Mouse (Mus musculus): Measurements from ENCODE around the gene Uqcrc1. TPM values are rescaled to one million over a fixed set of nuclear protein-coding genes. Genes with fewer than 3 reads are reported as not detected.

Uqcrc1 gene
- total RNA-seq, 2 experiments from 2014 or later: 346 to 350 TPM

DNA sequence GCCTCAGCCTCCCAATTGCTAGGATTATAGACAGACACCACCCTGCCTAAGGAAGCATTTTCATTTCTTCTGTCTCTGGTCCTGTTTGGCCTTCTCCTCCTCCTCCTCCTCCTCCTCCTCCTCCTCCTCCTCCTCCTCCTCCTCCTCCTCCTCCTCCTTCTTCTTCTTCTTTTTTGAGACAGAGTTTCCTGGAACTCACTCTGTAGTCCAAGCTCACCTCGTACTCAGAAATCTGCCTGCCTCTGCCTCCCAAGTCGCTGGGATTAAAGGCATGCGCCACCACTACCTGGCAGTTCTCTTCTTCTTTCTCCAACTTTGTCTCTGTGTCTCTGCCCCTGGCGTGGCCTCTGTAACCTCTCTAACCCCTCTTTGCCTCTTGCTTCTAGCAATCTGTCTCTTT lies 49.3 kb downstream of the Uqcrc1 start, which contains the start of gene Ucn2:
Gene Ucn2 (plus strand): TSS at position 301 of the 400 bp plus-strand sequence.
- no peak for DNase-seq

DNA sequence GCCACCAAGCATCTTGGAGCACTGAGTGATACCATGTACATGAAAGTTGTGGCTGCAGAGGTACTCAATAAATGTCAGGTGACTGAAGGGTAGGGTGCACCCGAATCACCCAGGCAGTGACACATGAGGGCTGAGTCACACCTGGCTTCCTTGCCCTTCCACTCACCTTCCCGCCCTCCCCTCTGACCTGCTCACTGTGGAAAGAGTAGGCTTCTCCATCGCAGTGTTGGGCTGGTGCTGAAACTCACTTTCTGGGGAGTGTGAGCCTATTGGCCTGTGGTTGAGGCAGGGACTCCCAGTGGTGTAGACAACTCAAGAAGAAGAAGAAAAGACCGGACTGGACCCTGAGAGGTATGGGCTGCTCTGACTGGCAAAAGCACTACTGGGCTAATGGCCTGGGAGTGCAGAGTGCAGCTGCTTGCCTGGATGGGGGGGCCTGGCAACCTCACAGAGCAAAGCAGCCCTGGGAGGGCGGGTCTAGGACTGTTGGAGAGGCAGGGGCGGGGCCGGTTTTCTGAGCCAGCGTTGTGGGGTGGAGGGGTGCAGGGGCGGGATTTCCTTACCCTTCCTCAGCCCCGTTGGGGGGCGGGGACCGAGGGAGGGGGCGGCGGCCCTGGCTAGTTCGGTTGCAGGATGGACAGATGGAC lies 51.4 kb downstream of the Uqcrc1 start:
- no peak for DNase-seq

DNA sequence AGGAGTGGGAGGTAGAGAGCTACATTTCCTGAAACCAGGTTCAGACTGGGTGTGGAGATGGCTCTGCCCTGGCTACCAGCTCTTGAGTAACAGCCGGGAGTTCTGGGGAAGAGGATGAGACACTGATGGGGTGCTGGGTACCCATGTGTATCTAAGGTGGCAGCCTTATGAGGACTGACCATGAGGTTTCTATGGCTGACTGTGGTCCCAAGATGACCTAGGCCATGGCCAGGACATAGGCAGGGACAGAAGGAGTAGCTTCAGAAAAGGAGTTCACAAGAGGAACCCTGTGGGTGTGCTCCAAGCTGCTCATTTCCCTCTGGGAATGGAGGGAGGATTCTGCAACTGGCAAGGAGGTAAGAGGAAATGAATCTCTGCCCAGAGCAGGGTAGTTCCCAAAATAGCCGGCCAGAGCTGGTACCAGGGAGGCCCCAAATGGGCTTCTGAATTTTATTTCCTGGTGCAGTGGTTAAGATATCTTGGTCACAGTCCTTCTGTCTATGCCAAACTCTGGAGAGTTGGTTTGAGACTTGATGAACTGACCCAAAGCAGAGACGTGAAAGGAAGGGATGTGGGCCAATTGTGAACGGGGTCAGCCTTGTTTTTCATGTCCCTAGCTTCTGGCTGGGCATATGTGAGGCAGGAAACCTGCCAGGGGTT lies 53.5 kb downstream of the Uqcrc1 start:
- no peak for DNase-seq

DNA sequence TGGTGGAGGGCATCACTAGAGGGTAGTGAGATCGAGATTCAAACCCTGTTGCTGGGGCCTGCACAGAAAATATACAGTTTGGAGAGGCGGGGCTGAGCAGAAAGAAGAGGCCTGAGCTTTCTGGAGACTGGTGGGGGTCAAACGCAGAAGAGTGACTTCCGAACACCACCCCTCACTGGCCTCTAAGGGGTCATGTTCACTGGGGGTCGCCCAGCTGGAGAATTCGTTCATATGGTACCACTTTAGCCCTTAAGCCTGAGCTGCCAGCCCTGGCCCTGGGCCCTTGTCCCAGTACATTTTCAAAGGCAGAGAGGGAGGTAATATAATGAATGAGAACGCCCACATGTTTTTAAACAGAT lies 54.0 kb downstream of the Uqcrc1 start:
- peak in 1 of 2 experiments; percentile 30 for DNase-seq

DNA sequence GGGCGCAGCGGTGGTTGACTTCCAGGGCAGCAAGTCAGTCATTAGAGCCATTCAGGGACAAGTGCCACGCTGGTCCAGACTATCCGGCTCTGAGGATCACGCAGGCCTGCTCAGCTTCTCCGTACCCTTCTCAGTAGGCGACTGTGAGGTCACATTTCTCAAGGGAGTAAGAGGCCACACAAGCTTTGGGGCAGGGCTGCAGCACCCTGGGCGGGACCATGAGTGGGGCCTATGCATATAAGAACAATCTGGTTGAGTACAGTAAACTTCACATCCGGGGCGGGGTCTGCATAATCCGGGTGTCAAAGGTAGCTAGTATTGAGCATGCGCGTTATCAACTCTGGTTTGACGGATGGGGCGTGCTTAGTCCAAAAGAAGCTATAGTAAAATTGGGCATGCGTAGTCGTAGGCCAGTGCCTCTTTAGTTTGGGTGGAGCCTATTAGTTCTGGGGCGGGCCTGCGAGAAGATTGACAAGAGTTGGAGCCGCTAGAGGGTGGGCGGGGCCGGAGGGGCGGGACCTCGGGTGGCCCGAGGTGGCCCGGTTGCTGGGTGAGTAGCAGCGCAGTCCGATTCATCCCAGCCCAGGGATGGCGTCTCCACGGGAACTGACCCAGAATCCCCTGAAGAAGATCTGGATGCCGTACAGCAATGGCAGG lies 55.1 kb downstream of the Uqcrc1 start, which contains the start of gene Pfkfb4:
Gene Pfkfb4 (plus strand): TSS at position 351 of the 657 bp plus-strand sequence.
- peak; percentile 87 to 89 for DNase-seq

DNA sequence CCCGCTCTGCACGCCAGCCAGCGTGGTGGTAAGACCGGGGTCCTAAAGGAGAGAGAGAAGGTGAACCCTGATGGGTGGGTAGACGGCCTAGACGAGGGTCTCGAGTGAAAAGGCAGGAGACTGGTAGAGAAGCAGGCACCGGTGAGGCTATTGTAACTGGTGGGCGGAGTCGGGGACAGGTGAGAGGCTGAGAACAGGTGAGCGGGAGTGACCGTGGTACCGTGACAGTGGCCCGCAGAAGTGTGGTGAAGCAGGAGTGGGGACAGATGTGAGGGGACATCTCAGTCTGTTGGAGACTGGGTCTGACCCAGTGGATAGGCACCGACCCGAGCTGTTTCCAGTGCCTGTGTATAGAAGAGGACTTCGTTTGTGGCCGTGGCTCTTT lies 55.6 kb downstream of the Uqcrc1 start:
- no peak for DNase-seq

DNA sequence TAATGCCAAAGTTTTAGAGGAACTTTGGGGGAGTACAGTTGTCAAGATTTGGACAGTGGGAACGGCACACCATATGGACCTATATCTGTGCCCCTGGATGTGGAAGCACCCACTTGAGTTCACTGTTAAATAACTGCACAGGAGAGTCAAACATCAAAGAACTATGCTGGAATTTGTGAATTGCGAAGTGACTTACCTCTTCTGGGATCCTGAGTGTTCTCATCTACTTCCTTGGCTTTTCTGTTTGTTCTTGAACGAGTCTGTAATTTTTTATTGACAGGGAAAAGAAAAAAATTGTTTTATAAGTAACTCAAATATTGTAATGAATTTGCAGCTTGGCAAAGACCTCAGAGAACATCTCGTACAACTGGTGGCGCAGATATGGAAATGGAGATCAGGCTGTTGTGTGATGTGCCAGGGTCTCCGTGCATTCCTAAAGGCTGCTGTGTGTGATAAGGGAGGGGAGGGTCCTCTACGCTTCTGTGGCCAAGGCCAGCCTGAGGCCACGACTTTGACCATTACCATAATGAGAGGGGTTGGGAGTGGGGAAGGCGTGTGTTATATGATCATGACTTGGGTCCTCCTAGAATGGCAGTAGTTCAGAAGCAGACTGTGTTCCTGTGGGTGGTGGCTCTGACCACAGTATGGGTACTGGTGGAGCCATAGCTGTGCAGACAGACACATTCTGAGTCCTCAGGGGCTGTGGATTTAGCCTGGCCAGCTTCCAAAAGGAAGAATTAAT lies 56.4 kb downstream of the Uqcrc1 start:
- DNase-seq: no peak

DNA sequence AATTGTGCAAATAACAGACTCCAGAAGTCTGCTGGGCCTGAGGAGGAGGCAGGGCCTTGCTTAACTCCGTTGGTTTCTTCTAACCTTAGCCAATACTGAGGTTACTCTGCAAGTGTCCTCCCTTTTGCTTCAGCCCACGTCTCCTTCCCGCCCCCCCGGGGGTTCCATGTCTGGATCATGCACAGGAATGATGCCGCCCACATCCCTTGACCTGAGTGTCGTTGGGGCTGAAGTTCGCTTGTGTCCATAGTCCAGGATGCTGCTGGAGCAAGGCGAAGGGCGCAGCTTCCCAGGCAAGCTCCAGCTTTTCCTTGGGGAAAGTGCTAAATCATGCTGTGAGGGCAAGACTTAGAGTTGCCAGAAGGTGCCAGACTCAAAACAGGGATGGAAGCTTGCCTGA lies 60.0 kb downstream of the Uqcrc1 start:
- DNase-seq: no peak

DNA sequence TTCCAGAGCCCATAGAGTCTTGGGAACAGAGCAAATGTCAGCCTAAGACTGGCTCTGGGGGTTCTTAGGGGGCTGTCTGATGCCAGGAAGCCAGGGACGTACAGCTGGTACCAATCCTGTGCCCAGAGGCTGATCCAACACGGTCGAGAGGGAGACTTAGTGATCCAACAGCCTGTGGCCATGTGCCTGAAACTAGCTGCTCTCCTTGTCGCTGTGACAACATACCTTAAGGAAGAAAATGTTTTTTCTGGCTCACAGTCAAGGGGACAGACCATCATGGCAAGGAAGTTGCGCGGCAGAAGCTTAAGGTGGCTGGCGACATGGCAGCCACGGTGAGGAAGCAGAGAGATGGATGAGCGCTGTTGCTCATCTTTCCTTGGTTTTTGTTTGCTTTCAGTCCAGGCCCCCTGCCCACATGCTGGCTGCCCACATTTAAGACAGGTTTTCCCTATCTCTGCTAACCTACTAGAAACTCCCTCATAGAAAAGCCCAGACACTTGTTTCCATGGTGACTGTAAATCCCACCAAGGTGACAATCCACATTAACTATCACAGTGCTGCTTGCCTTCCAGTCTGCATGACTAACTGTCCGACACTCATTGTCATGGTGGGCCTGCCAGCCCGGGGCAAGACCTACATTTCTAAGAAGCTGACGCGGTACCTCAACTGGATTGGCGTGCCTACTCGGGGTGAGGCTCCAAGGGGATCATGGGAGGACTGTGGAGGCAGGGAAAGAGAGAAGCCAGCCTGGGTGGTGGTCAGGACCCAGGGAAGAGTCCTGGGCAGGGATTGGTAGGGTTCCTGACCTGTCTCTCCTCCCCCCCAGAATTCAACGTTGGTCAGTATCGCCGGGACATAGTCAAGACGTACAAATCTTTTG lies 62.1 kb downstream of the Uqcrc1 start:
- no peak for DNase-seq

DNA sequence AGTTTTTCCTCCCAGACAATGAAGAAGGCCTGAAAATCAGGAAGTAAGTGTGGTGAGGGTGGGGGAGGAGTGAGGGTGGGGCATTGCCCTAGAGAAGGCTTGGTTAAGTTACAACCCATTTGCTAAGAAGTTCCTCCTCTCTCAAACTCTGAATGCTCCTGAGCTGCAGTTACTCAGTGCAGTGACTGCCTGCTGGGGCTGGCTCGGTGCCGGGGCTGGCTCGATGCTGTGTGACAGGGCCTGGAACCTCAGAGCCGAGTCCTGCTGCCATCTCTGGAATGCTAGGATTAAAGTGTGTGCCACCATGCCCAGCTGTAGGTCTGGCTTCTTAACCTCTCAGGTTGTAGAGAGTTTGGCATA lies 62.7 kb downstream of the Uqcrc1 start:
- no peak for DNase-seq

Small RNA genes lying within 50 kb of the gene (microRNA-seq; reads per million reads assigned to microRNA genes)
- gene Mir711: 0 reads per million in 2 experiments

Other genes with a start within 250 kb of the Uqcrc1 start
- 10 to 100 TPM; 41.4 to 48.1 TPM for gene Prkar2a, start 247.3 kb upstream of the Uqcrc1 start, total RNA-seq (2021)
- gene Ip6k2, start 152.8 kb upstream of the Uqcrc1 start, total RNA-seq (2021): 100 to 1,000 TPM; 233 to 259 TPM
- 10 to 100 TPM; 70.3 TPM for gene Nckipsd, start 128.3 kb upstream of the Uqcrc1 start, total RNA-seq (2021)
- gene Celsr3, start 110.3 kb upstream of the Uqcrc1 start, total RNA-seq (2021): 10 to 100 TPM; 60.6 to 73.4 TPM
- gene Slc26a6, start 83.3 kb upstream of the Uqcrc1 start, total RNA-seq (2021): 10 to 100 TPM; 17.9 to 23.1 TPM
- gene Tmem89, start 22.0 kb upstream of the Uqcrc1 start, total RNA-seq (2021): not detected
- gene Col7a1, start 17.0 kb downstream of the Uqcrc1 start, total RNA-seq (2021): 1 to 10 TPM; 2.8 to 5.0 TPM
- under 1 TPM; 0.33 to 0.40 TPM for gene Ucn2, start 49.4 kb downstream of the Uqcrc1 start, total RNA-seq (2021)
- 10 to 100 TPM; 10.2 to 15.4 TPM for gene Pfkfb4, start 55.1 kb downstream of the Uqcrc1 start, total RNA-seq (2021)
- 10 to 100 TPM; 40.4 to 48.9 TPM for gene Shisa5, start 101.9 kb downstream of the Uqcrc1 start, total RNA-seq (2021)
- 10 to 100 TPM; 15.6 to 17.2 TPM for gene Trex1, start 123.1 kb downstream of the Uqcrc1 start, total RNA-seq (2021)
- gene Atrip, start 137.5 kb downstream of the Uqcrc1 start, total RNA-seq (2021): 10 to 100 TPM; 28.1 to 31.0 TPM
- gene Ccdc51, start 145.9 kb downstream of the Uqcrc1 start, total RNA-seq (2021): 1 to 10 TPM; 8.5 to 9.1 TPM
- 100 to 1,000 TPM; 303 to 338 TPM for gene Tma7, start 146.0 kb downstream of the Uqcrc1 start, total RNA-seq (2021)
- 10 to 100 TPM; 79.7 to 88.6 TPM for gene Plxnb1, start 158.8 kb downstream of the Uqcrc1 start, total RNA-seq (2021)
- gene Fbxw21, start 225.4 kb downstream of the Uqcrc1 start, total RNA-seq (2021): not detected

All from layer of hippocampus, postnatal 36 days (tissue).